Mouse (Mus musculus): ENCODE results near the gene Pnpla3.
A peak's percentile ranks its signal among the peaks of the same experiment; 100 is the strongest.

Gene Pnpla3

GRCm38 (mm10) chr15:84182000-84182399 lies 14.4 kb downstream of the Pnpla3 start:
- no peak for DNase-seq

- no peak for DNase-seq
Observed at GRCm38 (mm10) chr15:84183967-84184366, 16.3 kb downstream of the Pnpla3 start.

GRCm38 (mm10) chr15:84186196-84186595 lies 18.6 kb downstream of the Pnpla3 start:
- DNase-seq: no peak

DNA sequence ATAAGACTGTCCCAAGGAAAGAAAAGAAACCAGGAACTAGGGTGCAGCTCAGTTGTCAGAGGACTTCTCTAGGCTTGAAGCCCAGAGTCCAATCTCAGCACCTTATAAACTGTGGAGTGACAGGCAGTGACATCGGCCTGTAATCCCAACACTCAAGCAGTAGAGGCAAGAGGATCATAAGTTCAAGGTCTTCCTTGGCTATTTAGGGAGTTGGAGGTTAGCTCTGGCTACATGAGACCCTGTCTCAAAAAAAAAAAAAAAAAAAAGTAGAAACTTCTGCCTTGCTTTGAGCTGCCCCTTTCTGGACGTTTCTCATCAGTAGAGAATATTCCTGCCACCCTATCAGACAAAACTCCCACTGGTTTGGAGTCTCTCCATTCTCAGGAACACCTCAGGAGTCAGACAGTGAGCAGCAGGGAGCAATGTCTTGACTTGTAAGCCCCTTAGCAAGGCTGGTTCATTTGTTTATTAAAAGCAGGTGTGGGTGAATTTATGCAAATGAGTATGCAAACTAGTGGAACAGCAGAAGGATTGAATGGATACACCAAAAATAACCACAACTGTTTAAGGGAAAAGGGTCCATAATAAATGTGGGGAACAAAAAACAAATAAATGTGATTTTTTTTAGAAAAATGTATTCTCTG lies 21.4 kb downstream of the Pnpla3 start:
- DNase-seq: no peak

GRCm38 (mm10) chr15:84189881-84190280 lies 22.2 kb downstream of the Pnpla3 start:
- no peak for DNase-seq

DNA sequence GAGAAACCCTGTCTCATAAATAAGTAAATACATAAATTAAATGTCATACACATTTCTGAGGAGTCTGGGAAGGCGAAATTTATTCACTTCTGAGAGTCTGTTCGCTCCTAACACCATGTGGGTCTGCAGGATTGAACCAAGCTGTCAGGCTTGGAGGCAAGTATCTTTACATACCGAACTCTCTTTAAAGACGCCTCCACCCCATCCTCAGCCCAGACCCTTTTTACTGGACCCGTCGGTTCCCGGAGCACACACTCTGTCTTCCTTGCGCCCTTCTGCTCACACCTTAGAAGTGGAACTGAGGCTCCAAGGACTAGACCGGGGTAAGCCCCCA lies 24.1 kb downstream of the Pnpla3 start:
- DNase-seq: no peak

GRCm38 (mm10) chr15:84192058-84192791 lies 24.6 kb downstream of the Pnpla3 start, which contains the start of gene Samm50:
Gene Samm50 (plus strand): TSS chr15:84192241.
- DNase-seq: peak; percentile 89

GRCm38 (mm10) chr15:84196486-84197165 lies 29.0 kb downstream of the Pnpla3 start:
- no peak for DNase-seq

GRCm38 (mm10) chr15:84207327-84207726 lies 39.7 kb downstream of the Pnpla3 start:
- DNase-seq: no peak

DNA sequence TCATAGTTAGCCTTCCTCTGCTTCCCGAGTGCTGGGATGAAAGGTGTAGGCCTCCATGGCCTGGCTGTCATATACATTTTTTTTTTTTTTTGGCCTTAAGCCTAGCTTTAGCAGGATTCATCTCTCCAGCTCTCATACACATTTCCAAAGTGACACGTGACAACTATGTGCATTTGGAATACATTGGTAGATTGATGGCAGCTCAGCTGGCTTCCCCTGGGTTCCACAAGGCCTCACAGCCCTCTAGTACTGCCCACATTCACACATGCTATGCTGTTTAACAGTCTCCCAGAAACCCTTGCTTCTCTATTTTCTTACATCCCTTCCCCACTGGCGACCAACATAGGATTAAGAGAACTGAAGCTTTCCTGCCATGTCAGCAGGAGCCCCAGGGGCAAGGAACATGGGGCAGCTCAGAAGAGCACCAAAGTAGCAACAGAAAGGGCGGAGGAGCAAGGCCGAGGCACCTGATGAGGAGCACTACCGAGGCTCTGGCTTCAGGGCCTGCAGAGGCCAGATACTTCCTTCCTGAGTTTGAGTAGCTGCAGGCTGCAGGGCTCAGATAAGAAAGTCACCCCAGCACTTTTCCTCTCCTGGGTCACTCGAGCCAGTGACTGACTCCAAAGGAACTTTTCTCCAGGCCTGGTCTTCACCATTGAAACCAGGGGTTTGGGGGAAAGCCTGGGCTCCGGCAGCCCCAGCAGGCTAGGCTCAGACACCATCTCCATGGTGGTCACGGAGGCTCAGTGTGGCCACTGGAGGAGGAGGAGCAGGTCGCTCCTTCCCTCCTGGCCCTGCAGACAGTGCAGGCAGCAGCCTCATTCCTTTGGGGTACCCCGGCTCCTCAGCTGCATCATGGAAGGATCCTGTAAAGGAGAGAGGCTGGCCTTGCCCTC lies 42.1 kb downstream of the Pnpla3 start:
- no peak for DNase-seq

- no peak for DNase-seq
Observed at GRCm38 (mm10) chr15:84210461-84210860, 42.8 kb downstream of the Pnpla3 start.

- DNase-seq: no peak
Observed at GRCm38 (mm10) chr15:84210941-84211340, 43.3 kb downstream of the Pnpla3 start.

DNA sequence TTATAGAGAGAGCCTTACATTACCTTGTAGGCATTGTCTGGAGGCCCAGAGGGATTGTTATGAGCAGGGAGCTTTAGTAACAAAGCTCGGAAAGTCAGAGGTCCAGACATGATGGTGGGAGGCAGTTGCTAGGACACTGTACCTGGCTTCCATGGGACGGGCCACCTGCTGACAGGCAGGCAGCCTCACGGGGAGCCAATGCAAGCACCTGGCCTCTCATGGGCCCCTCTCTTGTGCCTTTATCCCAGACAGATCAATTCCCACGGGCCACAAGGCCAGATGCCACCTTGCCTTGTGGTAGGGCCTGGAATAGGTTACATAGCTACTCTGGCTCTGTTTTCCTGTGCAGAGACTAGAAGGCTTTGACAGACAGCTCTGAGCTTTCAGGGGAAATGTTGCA lies 43.9 kb downstream of the Pnpla3 start:
- no peak for DNase-seq

- peak; percentile 87 for DNase-seq
Observed at GRCm38 (mm10) chr15:84212031-84212755, 44.6 kb downstream of the Pnpla3 start.

DNA sequence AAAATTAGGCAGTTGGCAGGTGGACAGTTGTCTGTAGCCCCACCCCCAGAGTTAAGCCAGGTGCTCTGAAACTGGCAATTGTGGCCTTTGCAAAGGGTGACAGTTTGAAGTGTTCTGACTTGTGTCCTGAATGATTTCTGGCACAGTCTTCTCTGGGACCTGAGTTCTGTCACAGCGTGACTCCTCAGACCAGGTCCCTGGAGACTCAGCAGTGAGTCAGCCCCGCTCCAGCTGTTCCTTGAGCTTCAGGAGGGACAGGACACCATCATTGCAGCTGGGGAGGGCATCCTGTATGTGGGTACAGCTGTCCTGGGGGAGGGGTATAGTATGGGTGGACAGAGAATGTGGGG lies 45.1 kb downstream of the Pnpla3 start:
- DNase-seq: no peak

DNA sequence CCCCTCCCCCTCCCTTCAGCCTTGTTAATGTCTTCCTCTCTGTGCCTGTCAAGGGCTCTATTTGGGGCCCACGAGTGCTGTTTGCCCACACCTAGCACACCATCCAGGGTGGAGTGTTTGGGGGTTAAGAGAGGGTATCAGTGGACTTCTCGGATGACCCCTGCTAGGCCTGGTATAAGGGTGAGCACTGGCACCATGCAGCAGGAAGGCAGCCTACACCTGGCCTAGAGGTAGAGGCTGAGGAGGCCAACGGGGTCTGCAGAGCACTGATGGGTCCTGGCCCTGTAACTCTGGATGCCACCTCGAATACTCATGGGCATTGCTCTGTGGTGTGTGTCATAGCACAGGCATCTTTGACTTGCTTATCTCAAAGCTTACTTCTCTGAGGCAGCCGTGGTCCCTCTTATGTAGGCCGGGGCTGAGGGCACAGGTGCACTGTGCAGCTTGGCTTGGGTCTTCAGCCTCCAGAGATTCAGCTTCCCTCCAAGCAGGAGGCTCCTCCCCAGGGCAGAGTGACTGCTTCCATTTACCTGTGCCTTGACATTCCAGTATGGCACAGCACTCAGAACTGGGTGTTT lies 45.6 kb downstream of the Pnpla3 start:
- DNase-seq: no peak

GRCm38 (mm10) chr15:84214476-84214875 lies 46.8 kb downstream of the Pnpla3 start:
- DNase-seq: no peak

DNA sequence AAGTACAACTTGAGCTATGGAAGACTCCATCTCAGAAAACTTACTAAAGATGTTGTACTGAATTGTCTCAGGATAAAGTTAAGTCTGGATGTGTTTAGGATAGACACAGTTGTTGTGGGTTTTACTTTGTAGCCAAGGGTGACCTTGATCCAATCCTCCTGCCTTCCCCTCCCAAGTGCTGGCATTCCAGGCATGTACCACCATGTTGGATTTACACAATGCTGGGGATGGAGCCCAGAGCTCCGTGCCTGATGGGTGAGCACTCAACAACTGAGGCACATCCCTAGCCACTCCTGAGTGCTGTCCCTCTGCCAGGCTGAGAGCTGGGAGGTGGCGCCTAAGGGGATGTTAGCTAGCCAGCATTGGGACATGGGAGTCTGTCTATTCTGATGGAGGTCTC lies 47.6 kb downstream of the Pnpla3 start:
- DNase-seq: no peak

DNA sequence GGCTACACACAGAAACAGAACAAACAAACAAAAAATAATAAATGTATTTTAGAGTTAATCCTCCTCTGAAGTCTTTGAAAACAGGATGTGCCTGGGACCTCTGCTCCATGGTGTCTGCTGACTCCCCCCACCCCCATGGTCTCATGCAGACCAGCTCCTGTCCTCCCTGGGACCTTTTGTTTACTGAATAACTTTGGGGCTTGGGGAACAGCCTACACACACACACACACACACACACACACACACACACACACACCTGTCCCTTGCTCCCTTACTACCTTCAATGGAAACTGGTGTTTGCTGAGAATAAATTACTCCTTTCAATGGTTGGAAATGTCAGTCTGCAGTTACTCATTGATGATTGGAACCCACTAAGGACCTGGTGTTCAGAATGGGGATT lies 48.4 kb downstream of the Pnpla3 start:
- DNase-seq: no peak

DNA sequence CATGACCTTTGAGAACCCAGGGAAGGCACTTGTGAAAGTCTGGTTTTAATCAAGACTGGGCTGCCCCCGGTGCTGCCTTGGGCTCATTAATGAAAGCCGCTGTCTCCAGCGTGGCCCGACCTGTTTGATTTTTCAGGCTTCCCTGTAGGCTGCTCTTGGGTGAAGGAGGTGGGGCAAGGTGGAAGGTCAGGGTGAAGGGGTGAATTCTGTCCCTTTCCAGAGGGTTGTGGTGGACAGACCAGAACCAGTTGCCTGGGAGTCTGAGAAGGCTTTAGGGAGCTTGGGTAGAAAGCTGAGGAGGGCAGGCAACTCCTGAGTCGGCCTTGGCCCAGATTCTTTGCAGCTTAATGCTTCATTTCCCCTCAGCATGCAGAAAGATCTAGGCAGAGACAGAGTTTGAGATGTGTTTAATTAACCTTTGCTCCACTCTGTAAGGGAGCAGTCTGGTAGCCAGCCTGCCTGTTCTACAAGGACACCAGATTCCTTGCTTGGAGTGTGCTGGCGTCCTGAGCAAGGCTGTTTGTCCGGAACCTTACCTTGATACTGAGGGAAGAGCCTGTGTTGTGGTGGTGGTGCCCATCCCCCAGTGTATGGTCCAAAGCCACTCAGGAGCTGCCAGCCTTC lies 48.9 kb downstream of the Pnpla3 start:
- no peak for DNase-seq

GRCm38 (mm10) chr15:84217969-84218782 lies 50.5 kb downstream of the Pnpla3 start:
- DNase-seq: no peak
